Mouse (Mus musculus): ENCODE measurements around the gene Gamt.
A peak's percentile ranks its signal among the peaks of the same experiment; 100 is the strongest.
"Not testable (repeated sequence)": the region's sequence is repeated elsewhere in the genome, so short reads cannot be mapped to it uniquely, and the experiment has no call there.

The Gamt gene

DNA sequence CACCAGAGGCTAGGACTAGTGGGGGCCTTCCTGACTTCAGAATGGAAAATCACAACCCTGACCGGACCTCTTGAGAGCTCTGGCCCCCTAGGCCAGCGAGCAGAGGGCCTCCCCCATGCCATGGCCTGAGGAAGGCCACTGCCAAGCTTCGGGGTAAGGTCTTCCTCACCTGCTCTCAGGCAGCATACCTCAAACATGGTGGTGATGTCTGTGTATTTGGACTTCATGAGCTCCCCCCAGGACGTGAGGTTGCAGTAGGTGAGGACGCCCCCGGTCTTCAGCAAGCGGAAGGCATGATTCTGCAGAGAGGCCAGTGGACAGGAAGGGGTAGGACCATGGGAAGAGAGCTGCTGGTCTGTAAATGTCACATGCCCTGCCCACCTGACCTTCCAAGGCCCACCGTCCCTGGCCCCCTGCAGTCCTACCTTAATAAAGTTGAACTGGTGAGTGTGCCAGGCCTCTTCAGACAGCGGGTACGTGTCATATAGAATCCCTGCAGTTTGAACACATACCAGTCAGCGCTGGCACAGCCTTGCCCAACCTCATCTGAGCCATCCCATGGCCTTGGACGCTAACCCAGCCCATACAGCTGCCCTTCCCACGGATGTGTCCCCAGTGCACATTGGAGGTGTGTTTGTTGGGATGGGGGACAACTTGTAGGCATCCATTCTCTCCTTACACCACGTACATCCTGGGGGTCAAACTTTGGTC, 1.9 kb downstream of the Gamt start:
- no peak for DNase-seq (ENCODE audit: low read depth)

DNA sequence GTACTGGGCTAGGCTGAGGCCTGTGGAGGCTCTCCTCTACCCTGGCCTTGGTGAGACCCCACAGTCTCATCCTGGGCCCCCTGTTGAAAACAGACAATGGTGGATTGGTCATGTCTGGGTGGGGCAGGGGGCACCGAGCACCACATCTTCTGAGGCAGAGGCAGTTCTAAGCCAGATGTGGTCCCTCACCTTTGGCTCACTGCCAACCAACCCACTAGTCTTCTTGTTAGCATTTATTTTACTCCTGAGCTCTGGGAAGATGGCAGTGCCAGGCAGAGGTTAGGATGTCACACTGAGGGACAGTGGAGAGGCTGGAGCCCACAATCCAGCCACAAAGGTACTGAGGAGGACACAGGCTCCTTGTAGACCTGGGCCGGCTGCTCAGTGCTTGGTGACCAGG, 2.9 kb downstream of the Gamt start:
- DNase-seq (ENCODE audit: low read depth), result no peak

GRCm38 (mm10) chr10:80255881-80256535, 4.8 kb downstream of the Gamt start:
- DNase-seq (ENCODE audit: low read depth), result no peak

DNA sequence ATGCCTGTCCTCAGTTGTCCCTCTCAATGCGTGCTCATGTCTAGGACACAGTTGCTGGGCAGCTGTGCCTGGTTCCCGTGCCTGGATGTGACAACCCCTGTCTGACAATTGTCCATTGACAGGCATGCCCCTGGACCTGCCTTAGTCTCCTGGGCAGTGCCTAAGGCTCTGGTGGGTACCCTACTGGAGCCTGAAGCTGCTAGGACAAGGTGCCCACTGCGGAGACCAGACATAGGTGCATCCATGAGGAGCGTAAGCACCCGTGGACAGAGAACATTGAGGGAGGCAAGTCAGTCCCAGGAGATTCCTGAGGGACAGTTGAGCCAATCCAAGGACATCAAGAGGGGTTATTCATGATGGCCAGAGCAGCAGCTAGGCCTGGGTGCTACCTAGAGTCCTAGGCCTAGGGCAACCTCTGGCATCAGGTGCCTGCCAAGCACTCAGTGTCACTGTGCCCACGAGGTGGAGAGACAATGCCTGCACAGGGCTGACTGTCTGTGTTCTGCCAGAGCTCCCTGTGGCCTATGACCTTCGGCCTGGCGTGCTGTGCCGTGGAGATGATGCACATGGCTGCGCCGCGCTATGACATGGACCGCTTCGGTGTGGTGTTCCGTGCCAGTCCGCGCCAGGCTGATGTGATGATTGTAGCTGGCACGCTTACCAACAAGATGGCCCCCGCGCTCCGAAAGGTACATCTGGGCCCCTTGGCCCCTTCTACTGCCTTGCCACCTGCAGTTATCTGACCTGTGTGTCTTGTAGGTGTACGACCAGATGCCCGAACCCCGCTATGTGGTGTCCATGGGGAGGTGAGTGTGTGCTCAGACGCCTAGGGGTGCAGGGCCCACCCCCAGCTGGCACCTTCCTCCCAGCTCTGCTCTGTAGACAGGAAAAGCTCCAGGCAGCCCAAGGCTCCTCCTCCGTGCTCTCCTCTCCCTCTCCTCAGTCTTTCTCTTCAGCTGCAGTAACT, 6.2 kb downstream of the Gamt start:
- DNase-seq (ENCODE audit: low read depth), result no peak

- DNase-seq (ENCODE audit: low read depth), result no peak
Measured at GRCm38 (mm10) chr10:80253551-80253950, 7.3 kb downstream of the Gamt start.

- no peak for DNase-seq (ENCODE audit: low read depth)
Measured at GRCm38 (mm10) chr10:80252493-80253274, 8.1 kb downstream of the Gamt start.

- DNase-seq (ENCODE audit: low read depth), result no peak
Measured at GRCm38 (mm10) chr10:80252011-80252410, 8.8 kb downstream of the Gamt start.

- DNase-seq (ENCODE audit: low read depth), result no peak
Measured at GRCm38 (mm10) chr10:80250573-80250972, 10.2 kb downstream of the Gamt start.

DNA sequence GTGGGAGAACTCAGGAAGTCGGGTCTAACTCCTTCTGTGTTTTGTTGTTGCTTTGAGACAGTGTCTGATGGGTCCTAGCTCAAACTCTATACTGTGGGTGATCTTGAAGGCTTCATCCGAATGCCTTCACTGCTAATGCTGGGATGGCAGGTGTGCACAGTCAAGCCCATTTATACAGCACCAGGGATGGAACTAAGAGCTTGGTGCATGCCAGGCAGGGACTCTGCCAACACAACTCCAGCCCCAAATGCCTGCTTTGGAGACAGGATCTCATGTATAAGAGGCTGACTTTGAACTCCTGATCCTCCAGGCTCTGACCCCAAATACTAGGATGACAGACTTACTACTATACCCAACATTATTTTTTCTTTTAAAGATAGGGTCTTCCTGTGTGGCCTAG, 10.8 kb downstream of the Gamt start:
- no peak for DNase-seq (ENCODE audit: low read depth)

DNA sequence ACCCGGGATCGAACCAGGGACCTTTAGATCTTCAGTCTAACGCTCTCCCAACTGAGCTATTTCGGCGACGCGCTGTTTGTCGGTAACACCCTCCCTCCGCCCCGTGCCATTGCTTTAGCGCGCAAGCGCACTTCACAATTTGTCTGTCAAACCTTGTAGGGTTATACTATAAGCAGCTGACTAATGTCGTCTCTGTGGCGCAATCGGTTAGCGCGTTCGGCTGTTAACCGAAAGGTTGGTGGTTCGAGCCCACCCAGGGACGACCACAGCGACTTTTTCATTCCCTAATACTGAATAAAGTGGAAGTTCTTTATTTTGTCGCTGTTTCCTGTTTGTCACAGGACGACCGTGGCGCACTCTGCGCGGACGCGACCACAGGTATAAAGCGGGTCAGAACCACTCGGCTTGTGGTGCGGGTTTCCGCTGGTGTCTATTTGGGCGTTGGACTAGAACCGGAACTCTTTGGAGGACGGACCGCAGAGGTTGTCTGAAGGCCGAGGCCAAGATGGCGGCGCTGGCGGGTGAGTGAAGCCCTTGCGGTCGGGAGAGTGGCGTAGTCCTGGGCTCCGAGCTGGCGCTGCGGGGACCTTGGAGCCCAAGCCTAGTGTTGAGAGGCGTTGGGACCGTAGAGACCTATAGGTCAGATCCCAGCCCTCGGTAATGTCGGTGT, 11.7 kb downstream of the Gamt start, which contains the start of gene Ndufs7:
TSS of gene Ndufs7 (plus strand) at position 151 of the 670 bp plus-strand sequence.
- peak; percentile 98 for DNase-seq (ENCODE audit: low read depth)

- not testable (repeated sequence) for DNase-seq (ENCODE audit: low read depth)
Measured at GRCm38 (mm10) chr10:80248437-80248836, 12.4 kb downstream of the Gamt start.

GRCm38 (mm10) chr10:80247849-80248248, 13.0 kb downstream of the Gamt start:
- DNase-seq (ENCODE audit: low read depth), result peak; percentile 34

GRCm38 (mm10) chr10:80245600-80245999, 15.2 kb downstream of the Gamt start:
- peak; percentile 90 for DNase-seq (ENCODE audit: low read depth)

GRCm38 (mm10) chr10:80244791-80245399, 15.9 kb downstream of the Gamt start:
- peak; percentile 75 for DNase-seq (ENCODE audit: low read depth)

- DNase-seq (ENCODE audit: low read depth), result no peak
Measured at GRCm38 (mm10) chr10:80242607-80243006, 18.2 kb downstream of the Gamt start.

- no peak for DNase-seq (ENCODE audit: low read depth)
Measured at GRCm38 (mm10) chr10:80242088-80242487, 18.7 kb downstream of the Gamt start.

- DNase-seq (ENCODE audit: low read depth), result no peak
Measured at GRCm38 (mm10) chr10:80239791-80240190, 21.0 kb downstream of the Gamt start.

DNA sequence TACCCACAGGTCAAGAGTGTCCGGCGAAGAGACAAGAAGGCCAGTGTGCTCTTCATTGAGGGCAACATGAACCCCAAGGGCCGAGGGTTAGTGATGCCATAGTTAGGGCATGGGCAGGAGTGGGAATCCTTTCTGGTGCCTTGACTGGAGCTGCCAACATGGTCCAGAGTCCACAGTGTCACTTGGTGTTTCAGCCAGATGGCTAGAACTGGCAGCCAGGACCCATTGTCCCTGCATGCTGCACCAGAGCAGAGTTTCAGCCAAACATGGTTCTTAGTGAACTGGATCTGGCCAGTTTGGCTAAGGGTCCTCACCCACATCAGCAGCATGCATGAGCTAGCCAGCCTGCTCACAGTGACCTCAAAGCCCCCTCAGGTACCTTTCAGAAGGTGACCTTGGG, 22.5 kb downstream of the Gamt start:
- DNase-seq (ENCODE audit: low read depth), result no peak

- no peak for DNase-seq (ENCODE audit: low read depth)
Measured at GRCm38 (mm10) chr10:80237020-80237419, 23.8 kb downstream of the Gamt start.

DNA sequence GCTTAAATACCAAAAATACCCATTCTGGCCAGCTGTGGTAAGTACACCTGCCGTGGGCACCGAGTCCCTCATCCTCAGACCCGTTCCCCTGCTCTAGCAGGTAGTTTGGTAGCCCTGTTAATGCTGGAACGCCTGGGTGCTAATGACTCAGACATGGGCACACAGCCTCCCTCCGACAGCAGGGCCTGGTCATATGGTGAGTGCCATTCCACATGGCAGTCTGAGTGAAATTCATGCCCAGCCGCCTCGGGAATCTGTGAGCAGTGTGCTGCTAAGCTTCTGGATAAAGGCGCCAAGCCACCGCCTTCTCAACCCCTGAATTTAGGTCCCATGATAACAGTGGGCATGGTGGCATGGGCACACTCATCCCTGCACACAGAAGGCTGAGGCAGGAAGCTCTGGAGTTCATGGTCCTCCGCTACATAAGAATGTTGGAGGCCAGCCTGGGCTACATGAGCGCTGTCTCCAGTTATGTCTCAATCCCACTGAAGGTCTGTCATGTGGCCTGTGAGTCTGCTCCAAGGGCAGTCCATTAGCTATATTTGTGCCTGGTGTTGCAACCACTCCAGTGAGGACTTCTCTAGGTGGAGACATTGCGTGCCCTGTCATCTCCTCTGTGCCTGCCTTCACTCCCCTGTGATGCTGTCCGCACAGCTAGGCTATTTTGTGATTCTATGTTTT, 24.5 kb downstream of the Gamt start:
- DNase-seq (ENCODE audit: low read depth), result no peak
